Mouse (Mus musculus): ENCODE measurements around the gene Pth2. TPM values are rescaled to one million over a fixed set of nuclear protein-coding genes. Genes with fewer than 3 reads are reported as not detected.

Pth2 gene
- polyA plus RNA-seq, 1 experiment: not detected

DNA sequence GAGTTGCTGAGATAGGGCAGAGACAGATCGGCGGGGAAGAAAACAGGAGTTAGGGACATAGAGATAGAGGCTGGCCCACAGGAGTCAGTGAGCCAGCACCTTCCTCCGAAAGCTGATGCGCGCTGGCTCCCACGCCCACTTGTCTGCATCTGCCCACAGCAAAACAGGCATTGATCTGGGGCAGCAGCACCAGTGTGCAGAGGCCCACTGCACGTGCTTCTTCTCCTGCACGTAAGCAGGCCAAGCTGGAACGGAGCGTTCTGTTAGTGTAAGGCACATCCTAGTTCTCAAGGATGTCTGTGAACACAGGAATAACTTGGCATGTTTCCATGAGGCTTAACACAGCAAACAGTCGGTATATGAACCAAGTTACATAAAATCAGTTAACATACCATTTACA is 18.2 kb downstream of the Pth2 start:
- TF ChIP-seq GATA1 (IDR thresholded peaks at IDR 0.05; ENCODE audit: low read length): no peak

GRCm38 (mm10) chr7:45202654-45203053 is 21.9 kb downstream of the Pth2 start:
- no peak for TF ChIP-seq GATA1 (IDR thresholded peaks at IDR 0.05; ENCODE audit: low read length)

DNA sequence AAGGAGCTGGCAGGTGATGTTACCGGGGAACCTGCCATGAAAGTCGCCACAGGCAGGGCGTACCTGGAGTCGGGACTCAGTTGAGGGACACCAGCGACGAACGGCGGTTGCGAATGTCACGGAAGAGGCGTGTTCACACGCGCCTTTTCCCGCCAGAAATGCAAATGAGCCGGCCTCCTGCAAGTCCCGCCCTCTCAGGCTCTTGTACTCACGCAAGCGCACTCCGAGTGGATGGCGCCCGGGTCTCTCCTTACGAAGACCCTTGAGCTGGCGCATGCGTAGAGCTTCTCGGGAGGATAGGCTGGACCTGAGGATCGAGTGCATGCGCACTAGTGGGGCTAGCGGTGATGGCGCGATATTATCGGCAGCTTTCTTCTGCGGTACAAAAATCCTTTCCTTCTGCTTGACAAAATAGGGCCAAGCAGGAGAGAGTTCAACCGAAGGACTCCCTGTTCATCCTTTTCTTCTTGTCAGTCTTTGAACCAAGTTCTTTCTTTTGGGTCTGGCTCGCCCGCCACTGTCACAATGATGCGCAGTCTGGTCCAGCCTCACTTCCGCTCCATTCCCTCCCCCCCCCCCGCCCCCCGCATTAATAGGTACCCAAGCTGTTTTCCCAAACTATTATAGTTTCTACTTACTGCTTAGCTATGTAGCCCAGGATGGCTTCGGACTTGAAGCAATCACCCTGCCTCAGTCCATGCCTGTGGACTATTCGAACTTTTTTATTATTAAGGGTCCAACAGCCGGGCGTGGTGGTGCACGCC is 23.8 kb downstream of the Pth2 start, which contains the start of gene Ccdc155:
Gene Ccdc155, minus strand, starts transcription at position 513 of the 764 bp plus-strand sequence.
- no peak for TF ChIP-seq GATA1 (IDR thresholded peaks at IDR 0.05; ENCODE audit: low read length)

DNA sequence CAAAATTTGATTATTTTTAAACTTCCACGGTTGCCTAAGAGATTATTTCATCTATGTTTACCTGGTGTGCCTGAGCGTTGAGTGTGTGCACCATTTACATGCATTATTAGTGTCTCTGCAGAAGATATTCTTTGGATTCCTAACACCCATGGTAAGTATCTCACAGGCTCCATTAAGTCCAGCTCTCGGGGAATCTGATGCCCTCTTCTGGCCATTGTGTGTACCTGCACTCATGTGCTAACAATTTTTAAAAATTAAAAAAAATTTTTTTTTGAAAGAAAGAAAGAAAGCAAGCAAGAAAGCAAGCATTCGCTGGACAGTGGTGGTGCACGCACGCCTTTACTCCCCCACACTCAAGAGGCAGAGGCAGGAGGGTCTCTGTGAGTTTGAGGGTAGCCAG is 27.5 kb downstream of the Pth2 start:
- no peak for TF ChIP-seq GATA1 (IDR thresholded peaks at IDR 0.05; ENCODE audit: low read length)

DNA sequence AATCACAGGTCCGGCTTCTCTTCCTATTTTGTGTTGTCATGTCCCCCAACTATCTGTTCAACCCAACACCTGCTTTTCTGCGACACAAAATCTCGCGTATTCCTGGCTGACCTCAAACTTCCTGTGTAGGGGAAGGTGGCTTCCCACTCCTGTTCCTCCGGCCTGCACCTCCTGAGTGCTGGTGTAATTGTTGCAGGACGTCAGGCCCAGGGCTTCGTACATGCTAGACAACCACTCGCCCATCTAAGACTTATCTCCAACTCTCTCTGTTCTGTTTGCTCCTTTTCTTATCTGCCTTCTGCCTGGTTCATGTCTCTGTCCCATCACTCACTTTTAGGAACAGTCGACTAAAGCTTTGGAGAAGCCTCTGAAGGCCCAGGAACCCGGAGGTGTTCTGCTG is 30.3 kb downstream of the Pth2 start:
- no peak for TF ChIP-seq GATA1 (IDR thresholded peaks at IDR 0.05; ENCODE audit: low read length)

GRCm38 (mm10) chr7:45211851-45212251 is 31.1 kb downstream of the Pth2 start, which contains the start of gene Dkkl1:
TSS of gene Dkkl1 (minus strand) at chr7:45212147.
- TF ChIP-seq GATA1 (IDR thresholded peaks at IDR 0.05; ENCODE audit: low read length): no peak

DNA sequence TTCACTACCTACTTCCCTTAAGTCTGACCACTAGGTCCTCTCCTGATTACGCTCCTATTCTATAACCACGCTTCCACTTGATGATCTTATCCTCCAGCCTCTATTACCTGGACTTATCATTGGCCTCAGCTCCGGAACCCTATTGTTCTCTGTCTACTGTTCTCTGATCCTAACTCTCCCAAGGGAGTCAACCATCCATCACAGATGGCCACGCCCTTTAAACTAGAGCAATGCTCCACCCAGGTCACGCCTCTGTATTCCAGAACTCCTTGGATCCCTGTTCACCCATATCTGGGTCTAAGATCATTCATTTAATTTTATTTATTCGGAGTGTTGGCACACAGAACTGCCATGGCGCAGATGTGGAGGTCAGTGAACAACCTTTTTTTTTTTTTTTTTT is 31.6 kb downstream of the Pth2 start:
- no peak for TF ChIP-seq GATA1 (IDR thresholded peaks at IDR 0.05; ENCODE audit: low read length)

- no peak for TF ChIP-seq GATA1 (IDR thresholded peaks at IDR 0.05; ENCODE audit: low read length)
Observed at GRCm38 (mm10) chr7:45213708-45214107, 32.9 kb downstream of the Pth2 start.

- TF ChIP-seq GATA1 (IDR thresholded peaks at IDR 0.05; ENCODE audit: low read length): no peak
Observed at GRCm38 (mm10) chr7:45215673-45216441, 35.1 kb downstream of the Pth2 start, which contains the start of gene Tead2. TSS of gene Tead2 (plus strand) at chr7:45215753.

- TF ChIP-seq GATA1 (IDR thresholded peaks at IDR 0.05; ENCODE audit: low read length): no peak
Observed at GRCm38 (mm10) chr7:45216442-45217183, 35.8 kb downstream of the Pth2 start.

GRCm38 (mm10) chr7:45221680-45222079 is 40.9 kb downstream of the Pth2 start:
- no peak for TF ChIP-seq GATA1 (IDR thresholded peaks at IDR 0.05; ENCODE audit: low read length)

DNA sequence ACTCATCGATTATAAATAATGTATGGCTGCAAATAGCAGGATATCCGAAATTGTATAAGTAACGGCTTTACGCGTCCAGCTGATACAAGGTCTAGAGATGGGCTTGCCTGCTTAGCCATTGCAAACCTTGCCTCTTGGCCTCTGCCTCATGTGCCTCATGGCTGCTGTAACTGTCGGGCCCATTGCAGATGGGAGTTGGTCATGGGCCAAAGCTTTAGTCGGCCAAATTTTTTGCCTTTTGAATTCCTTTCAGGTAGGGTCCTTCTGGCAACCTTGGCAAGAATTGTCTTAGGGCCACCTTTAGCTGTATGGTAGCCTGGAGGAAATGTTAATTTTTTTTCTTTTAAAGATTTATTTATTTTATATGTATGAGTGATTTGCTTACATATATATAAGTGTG is 44.0 kb downstream of the Pth2 start:
- no peak for TF ChIP-seq GATA1 (IDR thresholded peaks at IDR 0.05; ENCODE audit: low read length)

DNA sequence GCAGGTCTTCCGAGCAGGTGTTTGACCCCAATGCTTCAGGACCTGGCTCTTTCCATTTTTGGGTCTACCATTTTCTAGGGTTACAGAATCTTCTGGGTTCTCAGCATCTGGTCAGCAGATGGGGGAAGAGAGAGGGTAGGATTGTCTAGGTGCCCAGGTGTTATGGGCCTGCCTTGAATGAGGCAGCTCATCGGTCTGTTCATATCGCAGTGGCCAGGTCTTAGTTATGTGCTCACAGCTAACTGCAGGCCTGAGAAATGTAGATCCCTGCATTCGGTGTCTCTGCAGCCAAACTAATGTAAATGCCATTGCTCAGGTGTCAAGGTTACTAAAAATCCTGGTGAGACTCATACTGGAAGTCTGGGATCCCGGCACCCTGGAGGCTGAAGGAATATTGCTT is 45.6 kb downstream of the Pth2 start:
- TF ChIP-seq GATA1 (IDR thresholded peaks at IDR 0.05; ENCODE audit: low read length): no peak

DNA sequence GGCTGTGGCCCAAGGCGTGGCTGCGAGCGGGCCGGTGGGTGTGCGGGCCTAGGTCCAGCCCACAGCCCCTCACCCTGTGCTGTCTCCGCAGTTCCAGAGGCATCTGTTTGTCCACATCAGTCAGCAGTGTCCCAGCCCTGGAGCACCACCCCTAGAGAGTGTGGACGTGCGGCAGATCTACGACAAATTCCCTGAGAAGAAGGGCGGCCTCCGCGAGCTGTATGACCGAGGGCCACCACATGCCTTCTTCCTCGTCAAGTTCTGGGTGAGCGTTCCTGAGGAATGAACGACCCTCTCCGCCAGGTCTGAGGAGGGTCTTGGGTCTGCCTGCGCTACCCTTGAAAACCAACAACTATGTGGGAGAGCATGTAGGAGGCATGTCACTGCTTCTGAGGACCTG is 47.8 kb downstream of the Pth2 start:
- TF ChIP-seq GATA1 (IDR thresholded peaks at IDR 0.05; ENCODE audit: low read length): no peak

DNA sequence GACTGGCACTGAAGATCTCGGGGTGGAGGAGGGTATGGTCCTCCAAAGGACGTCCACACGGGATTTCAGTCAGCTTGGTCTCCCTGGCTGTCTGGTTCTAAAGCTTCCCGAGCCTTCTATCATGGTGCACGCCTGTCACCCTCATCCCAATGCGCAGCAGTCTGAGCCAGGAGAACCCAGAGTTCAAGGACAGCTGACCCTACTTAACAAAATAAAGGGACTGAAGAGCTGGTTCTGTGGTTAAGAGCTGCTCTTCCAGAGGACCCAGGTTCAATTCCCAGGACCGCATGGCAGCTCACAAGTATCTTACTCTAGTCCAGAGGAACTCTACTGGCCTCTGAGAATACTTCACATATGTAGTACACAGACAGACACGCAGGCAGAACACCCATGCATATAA is 48.3 kb downstream of the Pth2 start:
- TF ChIP-seq GATA1 (IDR thresholded peaks at IDR 0.05; ENCODE audit: low read length): no peak
